Mouse (Mus musculus) left cerebral cortex, postnatal 10 days (tissue): ENCODE results near the gene Nup50. TPM values are rescaled to one million over a fixed set of nuclear protein-coding genes. Genes with fewer than 3 reads are reported as not detected.

Experiments
- DNase-seq, 2 experiments: peaks; one replicate each; pipeline ENCODE4 v3.0.0; 2021 to 2022; ENCODE audit warnings: low spot score in 2 of 2, mixed read lengths in 1 of 2; ENCODE audit errors: extremely low spot score in 1 of 2
- intact Hi-C: fragments of 180-260 bp; cut with DNase I; formaldehyde crosslinking; loops from one replicate; pipeline ENCODE4 v1.15.1; 2025
- microRNA-seq: library from miRNA; unstranded; fragments of <30 nt; microRNA quantifications from one replicate; pipeline ENCODE4 v1.2.0, GENCODE M21; 2022
- total RNA-seq, 2 experiments: library from RNA; stranded (reverse); gene quantifications; 2 replicates each; pipeline ENCODE4 v1.2.3; 2021

Nup50 gene
- total RNA-seq, 2 experiments from 2014 or later = 29.1 to 30.8 TPM

DNA sequence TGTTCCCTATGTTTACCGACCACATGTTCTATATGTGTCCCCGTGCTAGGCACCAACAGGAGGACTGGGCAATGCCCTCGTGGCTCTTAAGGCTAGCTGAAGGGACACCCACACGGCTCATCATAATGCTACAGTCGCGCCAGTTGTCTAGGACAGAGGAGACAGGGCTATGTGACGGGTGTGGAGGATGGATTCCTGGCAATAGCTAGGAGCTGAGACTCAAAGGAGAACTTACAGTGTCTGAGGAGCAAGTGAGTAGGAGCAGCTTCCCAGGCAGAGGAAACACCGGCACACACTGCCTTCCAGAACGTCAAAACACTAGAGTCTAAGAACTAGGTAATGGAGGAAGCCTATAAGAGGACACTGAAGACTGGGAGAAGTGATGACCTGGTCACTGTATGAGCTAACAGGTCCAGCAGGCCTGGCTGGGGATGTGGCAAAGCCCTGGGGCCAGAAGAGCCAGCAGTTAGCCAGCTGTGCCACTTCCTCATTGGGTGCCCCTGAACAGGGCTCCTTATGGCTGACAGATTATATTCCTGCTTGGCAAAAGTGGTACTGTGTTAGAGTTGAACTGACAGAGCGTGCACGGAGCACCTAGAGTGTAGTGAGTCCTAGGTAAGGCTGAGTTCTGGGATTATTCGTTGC is 62.4 kb downstream of the Nup50 start:
- intact Hi-C loops = no loop called here
- DNase-seq = no peak

DNA sequence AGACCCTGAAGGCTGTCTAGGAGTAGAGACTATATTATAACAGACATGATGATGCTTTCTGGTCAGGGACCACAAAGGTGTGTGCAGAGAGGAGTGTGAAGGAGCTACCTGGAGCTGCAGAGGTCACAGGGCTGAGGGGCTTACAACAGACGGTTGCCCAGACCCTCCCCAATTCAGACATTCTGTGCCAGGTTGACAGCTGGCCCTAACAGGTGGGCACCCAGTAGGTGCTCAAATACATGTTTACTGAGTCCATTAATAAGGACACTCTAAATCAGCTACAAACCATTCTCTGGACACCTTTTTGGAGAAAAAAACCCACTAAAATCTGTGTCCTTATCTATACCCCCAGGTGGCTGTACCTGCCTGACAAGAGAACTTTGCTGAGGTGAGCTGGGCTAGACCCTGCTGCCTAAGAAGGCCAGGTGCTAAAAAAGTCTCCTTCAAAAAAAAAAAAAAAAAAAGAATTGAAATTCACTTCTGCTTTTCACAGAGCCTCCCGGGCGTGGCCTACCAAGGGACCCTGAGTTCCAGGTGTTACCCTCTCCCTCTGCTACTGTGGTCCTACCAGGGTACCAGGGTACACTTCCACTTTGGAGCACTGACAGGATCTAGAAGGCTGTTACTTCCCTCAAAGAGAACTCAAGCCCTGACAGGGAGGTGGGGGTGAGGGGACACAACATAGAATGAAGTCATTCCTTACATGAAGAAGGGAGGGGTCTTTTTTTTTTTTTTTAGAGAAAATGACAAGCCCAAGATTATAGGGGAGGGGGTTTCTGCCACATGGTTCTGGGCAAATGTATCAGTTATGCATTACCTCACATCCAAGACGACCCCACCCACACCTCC is 63.2 kb downstream of the Nup50 start:
- intact Hi-C loops = no loop called here

DNA sequence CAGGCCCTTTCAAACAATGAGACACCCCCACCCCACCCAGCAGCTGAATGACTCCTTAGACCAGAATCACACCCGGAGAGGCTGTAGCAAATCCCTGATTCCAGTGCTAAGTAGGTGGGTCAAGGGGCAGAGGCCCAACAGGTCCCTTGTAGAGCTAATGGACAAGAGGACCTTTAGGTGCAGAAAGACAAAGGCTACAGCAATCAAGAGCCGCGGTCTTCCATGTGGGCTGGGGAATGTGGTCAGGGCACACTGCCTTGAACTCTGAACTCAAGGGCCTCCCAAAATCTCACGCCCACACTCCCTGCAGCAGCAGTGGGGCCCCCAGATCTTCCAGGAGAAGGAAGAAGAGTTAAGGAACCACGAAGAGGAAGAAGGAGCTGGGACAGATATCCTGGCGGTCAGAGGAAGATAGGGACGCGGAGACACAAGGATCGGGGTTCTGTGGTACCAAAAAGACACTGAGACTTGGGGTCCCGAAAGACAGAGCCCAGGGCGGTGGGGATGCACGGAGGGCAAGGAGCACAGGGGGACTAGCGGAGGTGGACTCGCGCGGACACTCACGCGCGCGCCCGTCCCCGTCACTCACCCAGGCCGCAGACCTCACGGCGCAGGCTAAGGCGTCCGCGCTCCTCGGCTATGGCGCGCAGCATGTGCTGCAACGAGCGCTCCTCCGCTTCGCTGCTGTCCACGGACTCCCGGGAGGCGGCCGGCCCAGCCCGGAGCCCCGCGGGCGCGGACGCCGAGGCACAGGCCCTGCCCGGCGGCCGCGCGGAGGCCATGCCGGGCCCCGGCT is 64.0 kb downstream of the Nup50 start:
- intact Hi-C loops = no loop called here
- peak in 1 of 2 experiments; percentile 71 for DNase-seq

More for the DNA sequence above, 63.2 kb downstream of the Nup50 start:
- no peak for DNase-seq

DNA sequence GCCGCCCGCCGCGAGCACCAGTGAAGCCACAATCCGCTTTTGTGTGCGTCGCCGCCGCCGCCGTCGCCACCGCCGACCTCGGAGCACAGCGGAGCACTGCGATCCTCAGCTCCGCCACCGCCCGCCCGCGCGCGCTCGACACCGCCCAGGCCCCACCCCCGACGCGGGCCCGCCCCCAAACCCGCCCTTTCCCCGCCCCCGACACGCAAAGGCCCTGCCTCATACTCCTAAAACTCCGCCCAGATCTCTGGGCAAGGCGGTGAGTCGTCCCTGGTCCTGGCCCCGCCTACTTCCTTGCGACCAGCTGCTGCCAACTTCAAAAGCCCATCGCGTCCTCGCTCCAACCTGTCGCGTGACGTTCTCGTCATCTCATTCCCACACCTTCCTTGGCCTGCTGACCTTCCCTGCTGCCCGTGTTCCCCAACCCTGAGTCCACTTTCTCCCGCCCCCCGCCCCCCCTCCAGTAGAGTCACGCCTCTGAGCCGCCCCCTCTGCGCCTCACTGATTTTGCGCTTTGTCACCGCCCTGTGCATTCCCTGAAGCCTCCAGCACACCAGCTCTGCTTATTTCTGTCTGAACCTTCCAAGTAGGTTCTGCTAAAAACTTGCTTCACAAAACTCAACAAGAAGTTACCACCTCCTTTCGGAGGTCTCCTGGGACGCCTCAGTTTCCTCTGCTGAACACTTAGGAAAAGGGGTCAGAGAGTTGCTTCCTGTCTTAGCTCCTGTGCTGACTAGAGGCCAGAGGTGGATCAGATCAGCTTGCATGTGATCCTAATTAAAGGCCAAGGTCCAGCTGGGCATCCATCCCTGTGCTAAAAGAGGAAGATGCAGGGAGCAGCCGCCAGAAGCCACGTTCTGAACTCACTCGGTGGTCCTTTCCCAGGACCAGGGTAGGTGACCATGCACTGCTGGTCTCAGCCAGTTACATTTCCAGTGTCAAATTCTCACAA is 64.9 kb downstream of the Nup50 start, which contains the start of gene 5031439G07Rik:
TSS of gene 5031439G07Rik (minus strand) at position 678 of the 952 bp plus-strand sequence.
- peak; percentile 86 to 96 for DNase-seq
- intact Hi-C loops = no loop called here

DNA sequence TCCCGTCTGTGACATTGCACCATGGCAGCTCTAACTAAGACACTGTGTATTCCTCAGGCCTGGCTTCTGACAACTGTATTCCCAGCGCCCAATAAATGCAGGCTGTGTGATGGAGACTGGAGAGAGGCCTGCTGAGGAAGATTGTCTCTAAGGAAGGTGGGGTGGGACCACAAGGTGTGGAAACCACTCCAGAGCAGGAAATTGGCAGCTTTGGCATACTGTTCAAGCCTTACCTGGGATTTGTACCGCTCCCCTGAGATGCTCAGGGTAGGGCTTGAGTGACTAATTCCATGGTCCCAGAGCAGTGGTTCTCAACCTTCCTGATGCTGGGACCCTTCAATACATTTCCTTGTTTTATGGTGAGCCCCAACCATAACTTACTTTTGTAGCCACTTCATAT is 65.9 kb downstream of the Nup50 start:
- intact Hi-C loops = no loop called here
- DNase-seq = no peak

DNA sequence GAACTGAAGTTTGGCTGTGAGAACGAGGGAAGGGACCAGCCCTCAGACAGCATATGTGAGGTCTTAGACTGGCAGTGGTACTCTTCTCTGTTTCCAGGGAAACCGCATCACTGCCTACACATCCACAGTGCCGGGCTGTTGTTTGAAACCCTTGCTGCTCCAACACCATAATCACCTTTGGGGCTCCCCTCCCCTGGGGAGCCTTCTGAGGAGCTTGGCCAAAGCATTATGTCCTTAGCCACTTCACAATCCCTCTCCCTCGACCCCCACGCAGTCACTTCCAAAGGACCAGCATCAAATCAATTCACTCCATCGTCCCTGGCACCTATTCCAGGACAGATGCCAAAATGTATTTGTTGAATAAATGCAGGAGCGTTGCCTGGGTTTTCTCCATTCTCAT is 66.6 kb downstream of the Nup50 start:
- intact Hi-C loops = no loop called here
- DNase-seq = no peak

Small RNA genes lying within 50 kb of the gene (microRNA-seq; reads per million reads assigned to microRNA genes)
- gene Mir1249 = 1,058 reads per million, percentile 78 among the genes with 10 or more reads in this experiment

Other genes starting within 250 kb of the Nup50 start
- under 1 TPM; 0.30 to 0.60 TPM for gene Arhgap8, start 203.4 kb upstream of the Nup50 start, total RNA-seq
- gene Phf21b, start 67.4 kb upstream of the Nup50 start, total RNA-seq = 1 to 10 TPM; 7.9 to 9.2 TPM
- 1 to 10 TPM in 1 of 2 experiments, under 1 TPM in 1; 0.91 to 1.5 TPM for gene Gm29666, start 3.4 kb upstream of the Nup50 start, total RNA-seq
- gene 5031439G07Rik, start 65.1 kb downstream of the Nup50 start, total RNA-seq = 100 to 1,000 TPM; 128 to 135 TPM
- under 1 TPM; 0.32 to 0.65 TPM for gene Upk3a, start 93.7 kb downstream of the Nup50 start, total RNA-seq
- gene Fam118a, start 105.5 kb downstream of the Nup50 start, total RNA-seq = 10 to 100 TPM; 25.4 to 26.3 TPM
- not detected for gene Smc1b, start 208.6 kb downstream of the Nup50 start, total RNA-seq
- gene Ribc2, start 208.7 kb downstream of the Nup50 start, total RNA-seq = not detected